Mouse (Mus musculus) limb, embryonic 14.5 days (tissue): ENCODE results near the gene Rraga. TPM values are rescaled to one million over a fixed set of nuclear protein-coding genes. Genes with fewer than 3 reads are reported as not detected.
"Not testable (repeated sequence)": the region's sequence is repeated elsewhere in the genome, so short reads cannot be mapped to it uniquely, and the experiment has no call there.

Experiments used
- ATAC-seq: fragments of 200-750 bp; cut with Nextera tagmentation; 2 replicates; pipeline ENCODE4 v1.8.0; 2017; ENCODE audit warnings: low read depth, moderate number of reproducible peaks, moderate TSS enrichment; ENCODE audit not compliant: low FRiP score
- DNase-seq: peaks from one replicate; pipeline ENCODE4 v3.0.0-alpha.2; 2015; ENCODE audit warnings: low spot score
- H3K27ac ChIP-seq: fragments of 300-500 bp; sonication (generic); replicated peaks from 2 replicates; pipeline ENCODE4 v1.5.1; 2014; ENCODE audit warnings: low read depth, mild to moderate bottlenecking, low read length, moderate library complexity, mixed read lengths
- H3K27me3 ChIP-seq: fragments of 300-500 bp; sonication (generic); 2 replicates; pipeline ENCODE4 v1.6.1; 2014; ENCODE audit warnings: low read length, mixed read lengths; ENCODE audit not compliant: control insufficient read depth, insufficient read depth
- H3K36me3 ChIP-seq: fragments of 300-500 bp; sonication (generic); 2 replicates; pipeline ENCODE4 v1.6.1; 2014; ENCODE audit warnings: mild to moderate bottlenecking, low read length, moderate library complexity, mixed read lengths; ENCODE audit not compliant: control insufficient read depth, insufficient read depth
- H3K4me1 ChIP-seq: fragments of 300-500 bp; sonication (generic); 2 replicates; pipeline ENCODE4 v1.6.1; 2014; ENCODE audit warnings: antibody characterized with exemption, low read length, mixed read lengths; ENCODE audit not compliant: control insufficient read depth, insufficient read depth
- H3K4me2 ChIP-seq: fragments of 300-500 bp; sonication (generic); replicated peaks from 2 replicates; pipeline ENCODE4 v1.6.1; 2014; ENCODE audit warnings: low read depth, mild to moderate bottlenecking, low read length, moderate library complexity; ENCODE audit not compliant: severe bottlenecking
- H3K4me3 ChIP-seq: fragments of 300-500 bp; sonication (generic); replicated peaks from 2 replicates; pipeline ENCODE4 v1.5.1; 2014; ENCODE audit warnings: low read length
- H3K9ac ChIP-seq: fragments of 300-500 bp; sonication (generic); 2 replicates; pipeline ENCODE4 v1.6.1; 2014; ENCODE audit warnings: mild to moderate bottlenecking, low read depth, low read length, moderate library complexity; ENCODE audit not compliant: severe bottlenecking
- H3K9me3 ChIP-seq: fragments of 300-500 bp; sonication (generic); 2 replicates; pipeline ENCODE4 v1.6.1; 2016; ENCODE audit warnings: low read length; ENCODE audit not compliant: control insufficient read depth
- POLR2A ChIP-seq: fragments of 200-500 bp; IDR thresholded peaks from 2 replicates; pipeline ENCODE4 v1.8.0; 2012; ENCODE audit warnings: inconsistent platforms, mild to moderate bottlenecking, moderate library complexity, borderline replicate concordance; ENCODE audit not compliant: insufficient read depth, insufficient read length; ENCODE audit errors: extremely low read depth
- WGBS: fragments of 180-500 bp; shearing (Covaris S2); extraction: QIAGEN DNeasy Blood & Tissue Kit; methylation state at CpG from one replicate; pipeline ENCODE4 v1.1.7; 2014; 5-methylcytosine and 5-hydroxymethylcytosine counted together
- polyA plus RNA-seq, 2 experiments: library from polyadenylated mRNA; depleted of rRNA in 1 of 2; stranded (reverse) in 1 of 2; unstranded in 1 of 2; fragments of >200 nt; fragmentation: Nextera tagmentation in 1 of 2; extraction: Ambion mirVana in 1 of 2; gene quantifications; 2 replicates each; pipeline versions ENCODE4 v1.2.1 to v1.2.3; 2012 to 2014

The Rraga gene
- polyA plus RNA-seq, 2 experiments = 96.1 to 112 TPM

GRCm38 (mm10) chr4:86591304-86591703 is 15.8 kb downstream of the Rraga start:
- ATAC-seq = no peak
- Histone ChIP-seq H3K27ac (no peak overlapping the region), H3K36me3 (peaks cover 63% of the 10 kb centered on the region), H3K4me3 (no peak overlapping the region), H3K27me3 (no peaks in the 10 kb centered on the region), H3K9me3 (no peaks in the 10 kb centered on the region), H3K4me1 (no peaks in the 10 kb centered on the region), H3K9ac (no peak overlapping the region), H3K4me2 (no peak overlapping the region)
- TF ChIP-seq POLR2A = no peak
- no peak for DNase-seq
- WGBS = 93% methylated on average over 2 of the region's 2 CpGs

- Histone ChIP-seq H3K4me1 (peaks cover 6% of the 10 kb centered on the region; the same call in 1 of the 2 replicates), H3K4me2 (peak within 1 kb of the TSS; percentile 81), H3K9ac (peak within 1 kb of the TSS; percentile 84), H3K4me3 (peak within 1 kb of the TSS; percentile 90), H3K9me3 (no peaks in the 10 kb centered on the region), H3K36me3 (peaks cover 9% of the 10 kb centered on the region; the same call in 1 of the 2 replicates), H3K27me3 (no peaks in the 10 kb centered on the region), H3K27ac (peak within 1 kb of the TSS; percentile 72)
- WGBS = 0% methylated on average over 59 of the region's 59 CpGs
- peak; percentile 64; the same call in 1 of the 2 replicates for TF ChIP-seq POLR2A
- DNase-seq = peak; percentile 99
- ATAC-seq = peak; percentile 99
Measured at GRCm38 (mm10) chr4:86611524-86612288, 36.2 kb downstream of the Rraga start, which contains the start of gene Haus6. Gene Haus6, minus strand, starts transcription at chr4:86612055.

GRCm38 (mm10) chr4:86612289-86612620 is 36.8 kb downstream of the Rraga start:
- Histone ChIP-seq H3K27me3 (no peaks in the 10 kb centered on the region), H3K27ac (peak overlapping the region; percentile 72), H3K4me3 (peak overlapping the region; percentile 90), H3K36me3 (peaks cover 7% of the 10 kb centered on the region; the same call in 1 of the 2 replicates), H3K9ac (peak overlapping the region; percentile 54), H3K4me2 (peak overlapping the region; percentile 49), H3K4me1 (peaks cover 6% of the 10 kb centered on the region; the same call in 1 of the 2 replicates), H3K9me3 (no peaks in the 10 kb centered on the region)
- WGBS = 39% methylated on average over 8 of the region's 8 CpGs
- DNase-seq (no peak), ATAC-seq (no peak; the same call in 1 of the 2 replicates)
- TF ChIP-seq POLR2A = no peak

- Histone ChIP-seq H3K27me3 (no peaks in the 10 kb centered on the region), H3K27ac (no peak overlapping the region), H3K36me3 (no peaks in the 10 kb centered on the region), H3K4me2 (no peak overlapping the region), H3K4me3 (no peak overlapping the region), H3K4me1 (no peaks in the 10 kb centered on the region), H3K9ac (no peak overlapping the region), H3K9me3 (no peaks in the 10 kb centered on the region)
- DNase-seq (no peak), ATAC-seq (no peak)
- WGBS = 76% methylated on average over 2 of the region's 2 CpGs
- TF ChIP-seq POLR2A = no peak
Measured at GRCm38 (mm10) chr4:86620506-86620905, 45.0 kb downstream of the Rraga start.

GRCm38 (mm10) chr4:86622116-86622515 is 46.6 kb downstream of the Rraga start:
- 54% methylated on average over 3 of the region's 3 CpGs for WGBS
- no peak for ATAC-seq
- Histone ChIP-seq H3K27me3 (no peaks in the 10 kb centered on the region), H3K4me3 (no peak overlapping the region), H3K9ac (no peak overlapping the region), H3K9me3 (no peaks in the 10 kb centered on the region), H3K36me3 (no peaks in the 10 kb centered on the region), H3K4me2 (no peak overlapping the region), H3K4me1 (no peaks in the 10 kb centered on the region), H3K27ac (no peak overlapping the region)
- DNase-seq = no peak
- no peak for TF ChIP-seq POLR2A

GRCm38 (mm10) chr4:86622532-86622931 is 47.1 kb downstream of the Rraga start:
- H3K27me3 ChIP-seq, H3K9me3 ChIP-seq, ATAC-seq, H3K4me2 ChIP-seq, H3K36me3 ChIP-seq, DNase-seq, H3K27ac ChIP-seq, H3K4me1 ChIP-seq, H3K9ac ChIP-seq, H3K4me3 ChIP-seq: not testable (repeated sequence)
- 85% methylated on average over 1 of the region's 1 CpGs for WGBS
